Mouse (Mus musculus): Measurements from ENCODE around the gene F2r. TPM values are rescaled to one million over a fixed set of nuclear protein-coding genes. Genes with fewer than 3 reads are reported as not detected.

The F2r gene
- polyA plus RNA-seq, 1 experiment from 2014 or later = 142 TPM

DNA sequence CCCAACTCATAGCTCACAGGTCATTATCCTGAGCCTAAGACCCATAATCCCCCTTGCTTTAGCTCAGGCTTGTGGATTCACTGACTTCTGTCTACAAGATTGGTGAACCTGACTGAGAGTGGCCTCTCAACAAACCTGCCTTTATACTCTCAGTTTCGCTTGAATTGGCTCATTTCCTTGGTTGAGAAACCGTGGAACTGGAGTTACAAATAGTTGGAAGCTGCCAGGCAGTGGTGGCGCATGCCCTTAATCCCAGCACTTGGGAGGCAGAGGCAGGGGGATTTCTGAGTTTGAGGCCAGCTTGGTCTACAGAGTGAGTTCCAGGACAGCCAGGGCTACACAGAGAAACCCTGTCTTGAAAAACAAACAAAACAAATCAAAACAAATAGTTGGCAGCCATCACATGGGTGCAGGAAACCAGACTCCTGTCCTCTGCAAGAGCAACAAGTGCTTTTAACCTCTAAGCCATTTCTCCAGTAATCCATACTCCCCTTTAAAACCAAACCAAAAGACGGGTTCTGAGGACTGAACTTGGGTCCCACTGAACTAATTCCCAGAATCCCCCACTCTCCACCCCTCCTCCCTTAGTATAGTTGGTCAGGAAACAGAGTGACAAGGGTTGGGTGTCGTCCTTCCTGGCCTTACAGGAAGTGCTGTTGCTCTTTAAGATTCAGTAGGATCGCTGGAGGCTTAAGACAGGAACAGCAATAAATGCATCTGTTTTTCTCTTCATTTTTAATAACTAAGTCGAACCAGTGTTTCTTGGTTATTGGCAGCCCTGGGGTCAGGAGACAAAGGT lies 33.8 kb upstream of the F2r start:
- DNase-seq (ENCODE audit: low spot score) = no peak
- ATAC-seq (replicated peaks; ENCODE audit: low FRiP score) = no peak
- no peaks in the 10 kb centered on the region for H3K27me3 ChIP-seq (replicated peaks; ENCODE audit: control insufficient read depth, insufficient read depth, low read length)
- no peaks in the 10 kb centered on the region for H3K9me3 ChIP-seq (ENCODE audit: control insufficient read depth, low read length)
- no peak overlapping the region for H3K9ac ChIP-seq (ENCODE audit: low read depth, low read length)
- H3K4me2 ChIP-seq = no peak overlapping the region
- WGBS = 61% methylated on average over 7 of the region's 7 CpGs
- H3K36me3 ChIP-seq (ENCODE audit: control insufficient read depth, insufficient read depth, low read length) = 0 out of 2 replicates have a peak, but pooled peaks cover 3% of the 10 kb centered on the region
- H3K27ac ChIP-seq (ENCODE audit: low read depth, low read length) = no peak overlapping the region
- peaks cover 36% of the 10 kb centered on the region for H3K4me1 ChIP-seq (replicated peaks; ENCODE audit: control insufficient read depth, insufficient read depth, low read length)
- no peak overlapping the region for H3K4me3 ChIP-seq (ENCODE audit: low read depth, low read length)

DNA sequence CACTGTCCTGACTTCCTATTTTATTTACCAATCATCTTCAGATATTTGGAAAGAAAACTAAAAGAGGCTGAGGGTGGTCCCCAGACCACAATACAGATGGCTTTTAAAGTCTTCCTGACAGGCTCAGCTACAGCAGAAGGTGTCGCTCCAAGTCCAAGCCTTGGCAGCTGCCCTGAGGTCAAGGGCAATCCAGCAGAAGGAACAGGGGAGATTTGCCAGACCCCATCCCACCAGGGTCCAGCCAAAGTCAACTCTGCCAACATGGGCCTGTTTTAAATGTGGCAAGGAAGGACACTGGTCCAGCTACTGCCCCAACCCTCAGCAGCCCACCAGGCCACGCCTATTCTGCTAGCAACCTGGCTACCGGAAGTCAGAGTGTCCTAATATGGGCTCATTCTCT lies 31.7 kb upstream of the F2r start:
- 84% methylated on average over 3 of the region's 3 CpGs for WGBS
- DNase-seq (ENCODE audit: low spot score) = no peak
- no peak for ATAC-seq (replicated peaks; ENCODE audit: low FRiP score)
- Histone ChIP-seq H3K36me3 (ENCODE audit: control insufficient read depth, insufficient read depth, low read length) (no peaks in the 10 kb centered on the region), H3K27me3 (replicated peaks; ENCODE audit: control insufficient read depth, insufficient read depth, low read length) (no peaks in the 10 kb centered on the region), H3K4me2 (no peak overlapping the region), H3K27ac (ENCODE audit: low read depth, low read length) (no peak overlapping the region), H3K9ac (ENCODE audit: low read depth, low read length) (no peak overlapping the region), H3K4me3 (ENCODE audit: low read depth, low read length) (no peak overlapping the region), H3K4me1 (replicated peaks; ENCODE audit: control insufficient read depth, insufficient read depth, low read length) (peaks cover 20% of the 10 kb centered on the region), H3K9me3 (ENCODE audit: control insufficient read depth, low read length) (no peaks in the 10 kb centered on the region)

DNA sequence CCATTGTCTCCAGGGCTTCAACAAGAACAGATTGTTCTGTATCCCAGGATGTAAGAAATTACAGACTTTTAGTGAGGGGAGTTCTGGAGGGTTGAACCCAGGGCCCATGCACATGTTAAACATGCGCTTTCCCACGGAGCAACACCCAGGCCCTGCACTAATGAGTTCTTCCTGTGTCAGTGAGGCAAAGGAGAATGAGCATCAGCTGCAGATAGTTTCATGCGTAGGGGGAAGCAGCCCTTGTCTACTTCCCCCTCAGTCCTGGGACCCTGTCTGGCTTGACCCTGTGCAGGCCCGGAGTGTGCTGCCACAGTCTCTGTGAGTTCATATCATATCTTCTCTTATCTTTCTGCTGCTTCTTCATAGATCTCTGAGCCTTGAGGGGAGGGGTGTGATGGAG lies 29.0 kb upstream of the F2r start:
- DNase-seq (ENCODE audit: low spot score) = no peak
- WGBS = 54% methylated on average over 4 of the region's 4 CpGs

DNA sequence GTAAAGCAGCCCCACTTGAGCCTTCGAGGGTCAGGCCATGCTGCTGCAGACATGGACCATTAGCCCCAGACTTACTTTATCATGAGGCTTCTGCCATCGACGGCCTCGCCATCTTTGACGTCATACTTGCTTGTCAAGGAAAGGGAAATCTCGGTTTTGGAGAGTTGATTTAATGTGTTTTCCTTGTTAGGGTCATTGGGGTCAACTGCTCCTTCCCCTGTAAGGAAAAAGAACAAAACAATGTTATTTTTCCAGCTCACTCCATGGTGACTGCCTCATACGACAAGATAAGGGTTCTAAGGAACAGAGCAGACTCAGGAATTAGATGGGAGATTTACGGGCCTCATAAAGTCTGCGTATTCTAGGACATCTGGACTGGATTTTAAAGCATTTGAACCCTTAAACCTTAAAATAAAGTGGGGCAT lies 28.4 kb upstream of the F2r start:
- Histone ChIP-seq H3K27me3 (replicated peaks; ENCODE audit: control insufficient read depth, insufficient read depth, low read length) (no peaks in the 10 kb centered on the region), H3K27ac (ENCODE audit: low read depth, low read length) (0 out of 2 replicates have a peak overlapping the region, but pooled peaks have one; percentile 14), H3K9me3 (ENCODE audit: control insufficient read depth, low read length) (no peaks in the 10 kb centered on the region), H3K9ac (ENCODE audit: low read depth, low read length) (no peak overlapping the region), H3K36me3 (ENCODE audit: control insufficient read depth, insufficient read depth, low read length) (no peaks in the 10 kb centered on the region), H3K4me2 (no peak overlapping the region), H3K4me3 (ENCODE audit: low read depth, low read length) (no peak overlapping the region), H3K4me1 (replicated peaks; ENCODE audit: control insufficient read depth, insufficient read depth, low read length) (peaks cover 5% of the 10 kb centered on the region; the same call in 1 of the 2 replicates)
- ATAC-seq (replicated peaks; ENCODE audit: low FRiP score) = no peak
- WGBS = 67% methylated on average over 9 of the region's 9 CpGs
- no peak for DNase-seq (ENCODE audit: low spot score)

More for the DNA sequence above, 29.0 kb upstream of the F2r start:
- no peaks in the 10 kb centered on the region for H3K36me3 ChIP-seq (ENCODE audit: control insufficient read depth, insufficient read depth, low read length)
- H3K4me3 ChIP-seq (ENCODE audit: low read depth, low read length) = no peak overlapping the region
- H3K4me1 ChIP-seq (replicated peaks; ENCODE audit: control insufficient read depth, insufficient read depth, low read length) = peaks cover 5% of the 10 kb centered on the region; the same call in 1 of the 2 replicates
- no peak overlapping the region for H3K27ac ChIP-seq (ENCODE audit: low read depth, low read length)
- ATAC-seq (replicated peaks; ENCODE audit: low FRiP score) = no peak
- no peaks in the 10 kb centered on the region for H3K9me3 ChIP-seq (ENCODE audit: control insufficient read depth, low read length)
- no peaks in the 10 kb centered on the region for H3K27me3 ChIP-seq (replicated peaks; ENCODE audit: control insufficient read depth, insufficient read depth, low read length)
- H3K9ac ChIP-seq (ENCODE audit: low read depth, low read length) = no peak overlapping the region
- no peak overlapping the region for H3K4me2 ChIP-seq

DNA sequence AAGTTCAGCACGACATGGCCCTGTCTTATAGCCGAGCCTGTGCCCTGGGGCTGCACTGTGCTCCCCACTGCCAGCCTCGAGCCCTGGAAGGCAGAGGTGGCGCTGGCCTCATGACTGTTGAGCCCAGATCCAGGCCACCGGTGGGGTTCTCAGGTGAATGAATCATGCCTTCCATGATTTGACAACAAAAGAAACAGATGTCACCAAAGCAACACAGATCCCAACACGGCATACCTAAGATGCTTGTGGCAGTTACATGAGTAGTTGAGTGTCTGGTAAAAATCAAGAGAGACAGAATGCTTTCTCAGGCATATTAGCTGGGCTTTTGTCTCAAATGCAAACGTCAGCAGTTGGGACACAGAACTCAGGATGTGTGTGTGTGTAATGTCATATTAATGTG lies 25.5 kb upstream of the F2r start:
- Histone ChIP-seq H3K36me3 (ENCODE audit: control insufficient read depth, insufficient read depth, low read length) (peaks cover 2% of the 10 kb centered on the region; the same call in 1 of the 2 replicates), H3K9me3 (ENCODE audit: control insufficient read depth, low read length) (no peaks in the 10 kb centered on the region), H3K27ac (ENCODE audit: low read depth, low read length) (peak overlapping the region; percentile 20; the same call in 1 of the 2 replicates), H3K9ac (ENCODE audit: low read depth, low read length) (no peak overlapping the region), H3K4me1 (replicated peaks; ENCODE audit: control insufficient read depth, insufficient read depth, low read length) (peaks cover 9% of the 10 kb centered on the region; the same call in 1 of the 2 replicates), H3K4me3 (ENCODE audit: low read depth, low read length) (no peak overlapping the region), H3K27me3 (replicated peaks; ENCODE audit: control insufficient read depth, insufficient read depth, low read length) (no peaks in the 10 kb centered on the region), H3K4me2 (no peak overlapping the region)
- 57% methylated on average over 7 of the region's 7 CpGs for WGBS
- no peak for ATAC-seq (replicated peaks; ENCODE audit: low FRiP score)
- no peak for DNase-seq (ENCODE audit: low spot score)

DNA sequence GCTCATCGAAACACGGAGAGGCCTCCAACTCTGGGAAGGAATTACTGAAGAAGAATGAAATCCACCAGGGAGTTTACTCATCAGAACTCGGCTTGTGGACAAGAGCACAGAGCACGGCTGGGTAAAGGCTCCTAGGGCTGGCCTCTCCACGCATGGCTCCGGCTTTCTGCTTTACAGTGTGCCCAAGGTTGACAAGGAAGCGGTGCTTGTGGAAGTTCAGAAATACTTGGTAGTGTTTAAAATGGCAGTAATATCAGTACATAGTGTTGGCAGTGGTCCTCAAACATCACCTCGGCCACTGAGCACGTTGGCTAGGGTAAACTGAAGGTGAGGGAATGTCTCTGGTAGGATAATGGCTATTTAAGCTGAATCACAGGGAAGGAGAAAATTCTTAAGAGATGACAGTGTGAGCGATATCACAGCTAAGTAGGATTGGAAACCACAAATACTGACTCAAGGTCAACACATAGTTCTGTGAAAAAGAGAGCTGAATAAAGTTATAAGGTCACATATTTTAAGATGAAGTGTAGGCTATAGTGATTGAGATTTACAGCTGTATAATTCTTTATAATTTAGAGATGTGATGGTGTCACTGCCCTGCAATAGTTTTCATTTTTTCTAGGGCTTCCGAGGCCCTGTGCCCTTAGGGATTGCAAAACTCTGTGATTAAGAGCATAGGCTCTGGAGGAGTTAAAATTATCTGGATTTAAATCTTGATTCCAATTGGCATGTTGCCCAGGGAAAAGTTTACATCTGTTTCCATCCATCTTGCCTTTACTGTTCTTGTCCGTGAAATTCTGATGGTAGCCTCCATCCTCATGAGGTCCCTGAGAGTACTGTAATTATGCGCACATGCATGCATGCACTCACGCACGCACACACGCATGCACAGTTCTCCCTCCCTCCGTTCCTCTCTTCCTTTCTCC lies 23.0 kb upstream of the F2r start:
- H3K9ac ChIP-seq (ENCODE audit: low read depth, low read length) = no peak overlapping the region
- no peak overlapping the region for H3K4me2 ChIP-seq
- no peak overlapping the region for H3K27ac ChIP-seq (ENCODE audit: low read depth, low read length)
- no peak overlapping the region for H3K4me3 ChIP-seq (ENCODE audit: low read depth, low read length)
- H3K9me3 ChIP-seq (ENCODE audit: control insufficient read depth, low read length) = no peaks in the 10 kb centered on the region
- DNase-seq (ENCODE audit: low spot score) (no peak), ATAC-seq (replicated peaks; ENCODE audit: low FRiP score) (no peak)
- 91% methylated on average over 17 of the region's 17 CpGs for WGBS
- peaks cover 22% of the 10 kb centered on the region for H3K4me1 ChIP-seq (replicated peaks; ENCODE audit: control insufficient read depth, insufficient read depth, low read length)
- H3K27me3 ChIP-seq (replicated peaks; ENCODE audit: control insufficient read depth, insufficient read depth, low read length) = no peaks in the 10 kb centered on the region
- H3K36me3 ChIP-seq (ENCODE audit: control insufficient read depth, insufficient read depth, low read length) = peaks cover 2% of the 10 kb centered on the region; the same call in 1 of the 2 replicates

DNA sequence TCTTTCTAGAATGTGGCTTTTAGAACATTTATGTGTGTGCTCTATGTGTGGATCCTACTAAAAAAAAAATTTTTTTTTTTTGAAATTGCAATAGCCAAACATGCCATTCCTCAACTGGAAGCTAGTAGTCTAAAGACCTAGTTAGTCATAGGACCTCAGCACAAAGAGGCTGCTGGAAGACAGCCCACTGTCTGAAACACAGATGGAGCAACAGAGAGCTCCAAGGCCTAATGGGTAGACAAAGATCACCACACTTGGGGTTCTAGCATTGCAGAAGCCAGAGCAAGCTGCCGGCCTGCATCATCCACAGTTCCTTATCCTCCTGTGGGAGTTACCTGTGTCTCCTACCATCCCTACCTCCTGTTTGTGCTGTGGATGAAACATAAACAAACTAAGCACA lies 22.1 kb upstream of the F2r start:
- WGBS = 79% methylated on average over 1 of the region's 1 CpGs
- Histone ChIP-seq H3K9me3 (ENCODE audit: control insufficient read depth, low read length) (no peaks in the 10 kb centered on the region), H3K27me3 (replicated peaks; ENCODE audit: control insufficient read depth, insufficient read depth, low read length) (no peaks in the 10 kb centered on the region), H3K9ac (ENCODE audit: low read depth, low read length) (no peak overlapping the region), H3K4me1 (replicated peaks; ENCODE audit: control insufficient read depth, insufficient read depth, low read length) (peaks cover 22% of the 10 kb centered on the region), H3K4me3 (ENCODE audit: low read depth, low read length) (no peak overlapping the region), H3K4me2 (no peak overlapping the region), H3K36me3 (ENCODE audit: control insufficient read depth, insufficient read depth, low read length) (peaks cover 2% of the 10 kb centered on the region; the same call in 1 of the 2 replicates), H3K27ac (ENCODE audit: low read depth, low read length) (no peak overlapping the region)
- no peak for DNase-seq (ENCODE audit: low spot score)
- ATAC-seq (replicated peaks; ENCODE audit: low FRiP score) = no peak

DNA sequence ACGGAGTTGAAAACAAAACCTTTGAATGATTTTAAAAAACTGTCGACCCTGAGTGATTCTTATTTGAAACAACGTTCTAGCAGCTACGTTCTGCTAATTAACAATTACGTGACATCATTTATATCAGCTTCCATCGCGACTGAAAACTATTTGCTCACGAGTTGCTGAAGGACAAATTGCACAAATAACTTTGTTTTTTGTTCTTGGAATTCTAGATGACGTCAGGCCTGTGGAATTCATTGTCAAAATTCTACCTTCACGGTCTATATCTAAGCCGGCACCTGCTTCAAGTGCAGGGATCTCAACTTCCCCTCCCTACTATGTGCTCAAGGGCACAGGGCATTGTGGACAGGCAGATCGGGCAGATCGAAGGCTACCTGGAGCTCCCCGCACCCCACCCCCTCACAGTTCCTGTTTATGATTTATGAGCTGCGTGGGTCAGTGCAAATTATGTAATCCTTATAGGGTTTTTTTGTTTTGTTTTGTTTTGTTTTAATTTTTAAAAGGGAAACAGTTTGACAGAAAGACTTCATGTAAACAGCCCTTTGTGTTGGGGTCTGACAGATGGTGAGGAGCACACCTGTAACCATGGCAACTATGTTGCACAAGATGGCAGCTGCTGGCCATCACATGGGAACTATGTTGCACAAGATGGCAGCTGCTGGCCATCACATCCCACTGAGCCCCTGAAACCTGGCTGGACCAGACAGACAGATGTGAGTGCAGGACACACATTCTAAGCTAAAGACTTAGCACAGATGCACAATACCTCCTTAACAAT lies 21.2 kb upstream of the F2r start:
- no peak for DNase-seq (ENCODE audit: low spot score)
- Histone ChIP-seq H3K9me3 (ENCODE audit: control insufficient read depth, low read length) (no peaks in the 10 kb centered on the region), H3K4me3 (ENCODE audit: low read depth, low read length) (no peak overlapping the region), H3K36me3 (ENCODE audit: control insufficient read depth, insufficient read depth, low read length) (peaks cover 2% of the 10 kb centered on the region; the same call in 1 of the 2 replicates), H3K9ac (ENCODE audit: low read depth, low read length) (no peak overlapping the region), H3K4me1 (replicated peaks; ENCODE audit: control insufficient read depth, insufficient read depth, low read length) (peaks cover 27% of the 10 kb centered on the region), H3K27me3 (replicated peaks; ENCODE audit: control insufficient read depth, insufficient read depth, low read length) (no peaks in the 10 kb centered on the region), H3K4me2 (no peak overlapping the region), H3K27ac (ENCODE audit: low read depth, low read length) (peak overlapping the region; percentile 69)
- ATAC-seq (replicated peaks; ENCODE audit: low FRiP score) = no peak
- 72% methylated on average over 15 of the region's 15 CpGs for WGBS
